ENCODE assay signal across 9 mouse cellular contexts in the genomic region with DNA sequence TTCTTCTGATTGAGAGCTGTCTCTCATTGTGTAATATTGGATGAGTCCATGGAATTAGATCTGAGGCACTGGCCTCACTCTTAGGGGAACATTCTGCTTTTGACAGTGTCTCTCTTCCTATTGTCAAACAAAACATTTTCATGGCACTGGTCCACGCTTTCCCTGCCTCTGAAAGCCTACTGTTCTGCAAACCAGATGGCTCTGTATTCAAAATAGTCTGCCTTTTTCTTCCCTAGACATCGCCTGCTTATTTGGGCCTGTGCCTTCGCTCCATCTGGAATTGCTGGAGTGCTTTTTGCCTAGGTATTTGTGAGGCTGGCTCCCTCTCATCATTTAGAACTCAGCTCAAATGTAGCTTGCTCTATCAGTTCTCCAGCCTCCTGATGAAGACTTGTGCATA. TPM values are rescaled to one million over a fixed set of nuclear protein-coding genes. Genes with fewer than 3 reads are reported as not detected.
DNase-seq lines count a peak whose midpoint lies in the region.
"Had no signal": no experiment of that assay in that cellular context is flagged by ENCODE, and none has a peak within 500 bp of the region (broad histone marks: within the 10 kb centered on the region; RNA-seq: fewer than 3 reads in every experiment).

No protein-coding gene starts in this region.

- peak; percentile 14 for DNase-seq in lung, postnatal 14 days
- DNase-seq in lung, postnatal 4 days = no peak
- peak; percentile 58 to 82 for DNase-seq in cerebellum, postnatal 36 days
- DNase-seq in layer of hippocampus, postnatal 14 days (ENCODE audit: low spot score in 2 of 2) = peak; percentile 69 to 94
- DNase-seq in right cerebral cortex, postnatal 25 days = peak; percentile 70
- no peak for DNase-seq in kidney, postnatal 14 days
- DNase-seq in thymus, postnatal 10 days (ENCODE audit: low spot score in 2 of 2) = no peak
- DNase-seq in urinary bladder, adult 2 months (ENCODE audit: low spot score) = no peak
- DNase-seq: kidney, postnatal 4 days had no signal

RNA-seq across cellular contexts. Expression of a gene that starts 46.3 kb away (rescaled TPM):
- 10 to 100 TPM; 31.9 to 32.4 TPM for total RNA-seq in layer of hippocampus, postnatal 14 days (2021)
- polyA plus RNA-seq in urinary bladder, adult 2 months (2012; rRNA removed) = 21.7 and 23.7 TPM in 2 replicates

Comparison
In these comparisons a context has a peak if more than half of its experiments do, and no peak if none do; other contexts are left out.
1. DNase-seq: peak in lung, postnatal 14 days (single experiment), cerebellum, postnatal 36 days (2 of 2), layer of hippocampus, postnatal 14 days (2 of 2) and right cerebral cortex, postnatal 25 days (single experiment); none in lung, postnatal 4 days (0 of 2), kidney, postnatal 14 days (single experiment), thymus, postnatal 10 days (0 of 2) and urinary bladder, adult 2 months (single experiment).